Mouse (Mus musculus): ENCODE measurements around the gene Dnajb4.
"Not testable (repeated sequence)": the region's sequence is repeated elsewhere in the genome, so short reads cannot be mapped to it uniquely, and the experiment has no call there.

DNA sequence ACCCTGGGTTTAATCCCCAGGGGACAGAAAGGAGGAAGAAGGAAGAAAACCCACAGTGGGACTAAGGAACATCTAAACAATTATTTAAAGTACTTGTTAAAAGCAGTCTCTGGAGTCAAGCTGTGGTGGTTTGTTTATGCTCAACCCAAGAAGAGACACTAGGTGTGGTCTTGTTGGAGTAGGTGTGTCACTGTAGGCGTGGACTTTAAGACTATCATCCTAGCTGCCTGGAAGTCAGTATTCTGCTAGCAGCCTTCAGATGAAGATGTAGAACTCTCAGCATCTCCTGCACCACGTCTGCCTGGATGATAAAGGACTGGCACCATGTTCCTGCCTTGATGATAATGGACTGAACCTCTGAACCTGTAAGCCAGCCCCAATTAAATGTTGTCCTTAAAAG, 12.9 kb downstream of the Dnajb4 start:
- TF ChIP-seq CTCF (IDR thresholded peaks at IDR 0.05; ENCODE audit: control insufficient read depth, insufficient read depth, low read length) = not testable (repeated sequence)
- TF ChIP-seq POLR2A (IDR thresholded peaks at IDR 0.05; ENCODE audit: borderline replicate concordance, control insufficient read depth, low read depth, low read length) = peak; percentile 39; the same call in 1 of the 2 replicates

Data from bone marrow, adult 2 months (tissue).